Mouse (Mus musculus): ENCODE measurements around the gene Mkln1. TPM values are rescaled to one million over a fixed set of nuclear protein-coding genes. Genes with fewer than 3 reads are reported as not detected.

The Mkln1 gene
- polyA plus RNA-seq, 1 experiment from 2014 or later, result 214 TPM

- H3K27me3 ChIP-seq (ENCODE audit: insufficient read depth, low read length), result no peaks in the 10 kb centered on the region
- H3K36me3 ChIP-seq (ENCODE audit: insufficient read depth, low read length), result peaks cover 13% of the 10 kb centered on the region
- no peak overlapping the region for H3K9ac ChIP-seq (replicated peaks; ENCODE audit: low read length)
- no peak overlapping the region for H3K4me2 ChIP-seq (replicated peaks; ENCODE audit: low read depth, low read length)
- no peaks in the 10 kb centered on the region for H3K4me1 ChIP-seq (ENCODE audit: insufficient read depth, low read length)
- H3K4me3 ChIP-seq (ENCODE audit: low read length), result no peak overlapping the region
- H3K9me3 ChIP-seq (ENCODE audit: low read length), result no peaks in the 10 kb centered on the region
- H3K27ac ChIP-seq (ENCODE audit: low read length), result no peak overlapping the region
- ATAC-seq (ENCODE audit: low FRiP score, low TSS enrichment), result no peak
- 86% methylated on average over 2 of the region's 2 CpGs for WGBS
These were observed 38.7 kb downstream of the Mkln1 start for GRCm38 (mm10) chr6:31437264-31437663.

GRCm38 (mm10) chr6:31445258-31445657 is 46.7 kb downstream of the Mkln1 start:
- no peak overlapping the region for H3K27ac ChIP-seq (ENCODE audit: low read length)
- no peaks in the 10 kb centered on the region for H3K4me1 ChIP-seq (ENCODE audit: insufficient read depth, low read length)
- no peak overlapping the region for H3K4me3 ChIP-seq (ENCODE audit: low read length)
- no peak for ATAC-seq (ENCODE audit: low FRiP score, low TSS enrichment)
- no peaks in the 10 kb centered on the region for H3K9me3 ChIP-seq (ENCODE audit: low read length)
- no peak overlapping the region for H3K4me2 ChIP-seq (replicated peaks; ENCODE audit: low read depth, low read length)
- no peak overlapping the region for H3K9ac ChIP-seq (replicated peaks; ENCODE audit: low read length)
- 81% methylated on average over 1 of the region's 1 CpGs for WGBS
- H3K27me3 ChIP-seq (ENCODE audit: insufficient read depth, low read length), result no peaks in the 10 kb centered on the region
- H3K36me3 ChIP-seq (ENCODE audit: insufficient read depth, low read length), result 0 out of 2 replicates have a peak, but pooled peaks cover 15% of the 10 kb centered on the region

GRCm38 (mm10) chr6:31453735-31454134 is 55.2 kb downstream of the Mkln1 start:
- H3K9ac ChIP-seq (replicated peaks; ENCODE audit: low read length), result no peak overlapping the region
- H3K9me3 ChIP-seq (ENCODE audit: low read length), result no peaks in the 10 kb centered on the region
- H3K36me3 ChIP-seq (ENCODE audit: insufficient read depth, low read length), result peaks cover 12% of the 10 kb centered on the region
- no peak for ATAC-seq (ENCODE audit: low FRiP score, low TSS enrichment)
- no peak overlapping the region for H3K4me3 ChIP-seq (ENCODE audit: low read length)
- no peak overlapping the region for H3K4me2 ChIP-seq (replicated peaks; ENCODE audit: low read depth, low read length)
- no peak overlapping the region for H3K27ac ChIP-seq (ENCODE audit: low read length)
- no peaks in the 10 kb centered on the region for H3K4me1 ChIP-seq (ENCODE audit: insufficient read depth, low read length)
- H3K27me3 ChIP-seq (ENCODE audit: insufficient read depth, low read length), result no peaks in the 10 kb centered on the region

- no peaks in the 10 kb centered on the region for H3K27me3 ChIP-seq (ENCODE audit: insufficient read depth, low read length)
- no peak overlapping the region for H3K4me3 ChIP-seq (ENCODE audit: low read length)
- H3K27ac ChIP-seq (ENCODE audit: low read length), result no peak overlapping the region
- H3K4me2 ChIP-seq (replicated peaks; ENCODE audit: low read depth, low read length), result no peak overlapping the region
- 66% methylated on average over 2 of the region's 2 CpGs for WGBS
- no peak for ATAC-seq (ENCODE audit: low FRiP score, low TSS enrichment)
- no peaks in the 10 kb centered on the region for H3K9me3 ChIP-seq (ENCODE audit: low read length)
- H3K4me1 ChIP-seq (ENCODE audit: insufficient read depth, low read length), result no peaks in the 10 kb centered on the region
- peaks cover 18% of the 10 kb centered on the region for H3K36me3 ChIP-seq (ENCODE audit: insufficient read depth, low read length)
- H3K9ac ChIP-seq (replicated peaks; ENCODE audit: low read length), result no peak overlapping the region
These were observed 56.8 kb downstream of the Mkln1 start for GRCm38 (mm10) chr6:31455376-31455775.

GRCm38 (mm10) chr6:31456988-31457387 is 58.5 kb downstream of the Mkln1 start:
- H3K27me3 ChIP-seq (ENCODE audit: insufficient read depth, low read length), result no peaks in the 10 kb centered on the region
- 69% methylated on average over 1 of the region's 1 CpGs for WGBS
- no peak overlapping the region for H3K4me3 ChIP-seq (ENCODE audit: low read length)
- peaks cover 27% of the 10 kb centered on the region for H3K36me3 ChIP-seq (ENCODE audit: insufficient read depth, low read length)
- no peak overlapping the region for H3K27ac ChIP-seq (ENCODE audit: low read length)
- H3K4me1 ChIP-seq (ENCODE audit: insufficient read depth, low read length), result no peaks in the 10 kb centered on the region
- no peak overlapping the region for H3K9ac ChIP-seq (replicated peaks; ENCODE audit: low read length)
- no peak overlapping the region for H3K4me2 ChIP-seq (replicated peaks; ENCODE audit: low read depth, low read length)
- no peak for ATAC-seq (ENCODE audit: low FRiP score, low TSS enrichment)
- H3K9me3 ChIP-seq (ENCODE audit: low read length), result no peaks in the 10 kb centered on the region

- no peak overlapping the region for H3K27ac ChIP-seq (ENCODE audit: low read length)
- no peak overlapping the region for H3K4me3 ChIP-seq (ENCODE audit: low read length)
- no peak overlapping the region for H3K9ac ChIP-seq (replicated peaks; ENCODE audit: low read length)
- peaks cover 17% of the 10 kb centered on the region; the same call in 1 of the 2 replicates for H3K36me3 ChIP-seq (ENCODE audit: insufficient read depth, low read length)
- no peaks in the 10 kb centered on the region for H3K4me1 ChIP-seq (ENCODE audit: insufficient read depth, low read length)
- 96% methylated on average over 6 of the region's 6 CpGs for WGBS
- ATAC-seq (ENCODE audit: low FRiP score, low TSS enrichment), result no peak
- no peaks in the 10 kb centered on the region for H3K27me3 ChIP-seq (ENCODE audit: insufficient read depth, low read length)
- H3K4me2 ChIP-seq (replicated peaks; ENCODE audit: low read depth, low read length), result no peak overlapping the region
- no peaks in the 10 kb centered on the region for H3K9me3 ChIP-seq (ENCODE audit: low read length)
These were observed 70.9 kb downstream of the Mkln1 start for GRCm38 (mm10) chr6:31469431-31469830.

GRCm38 (mm10) chr6:31478221-31478620 is 79.7 kb downstream of the Mkln1 start:
- Histone ChIP-seq H3K4me1 (ENCODE audit: insufficient read depth, low read length) (no peaks in the 10 kb centered on the region), H3K27me3 (ENCODE audit: insufficient read depth, low read length) (no peaks in the 10 kb centered on the region), H3K9me3 (ENCODE audit: low read length) (no peaks in the 10 kb centered on the region), H3K4me3 (ENCODE audit: low read length) (no peak overlapping the region), H3K4me2 (replicated peaks; ENCODE audit: low read depth, low read length) (no peak overlapping the region), H3K27ac (ENCODE audit: low read length) (no peak overlapping the region), H3K36me3 (ENCODE audit: insufficient read depth, low read length) (peaks cover 36% of the 10 kb centered on the region), H3K9ac (replicated peaks; ENCODE audit: low read length) (no peak overlapping the region)
- 82% methylated on average over 4 of the region's 4 CpGs for WGBS
- ATAC-seq (ENCODE audit: low FRiP score, low TSS enrichment), result no peak

GRCm38 (mm10) chr6:31480008-31480407 is 81.5 kb downstream of the Mkln1 start:
- H3K9me3 ChIP-seq (ENCODE audit: low read length), result no peaks in the 10 kb centered on the region
- no peak overlapping the region for H3K4me3 ChIP-seq (ENCODE audit: low read length)
- 86% methylated on average over 4 of the region's 4 CpGs for WGBS
- H3K27me3 ChIP-seq (ENCODE audit: insufficient read depth, low read length), result no peaks in the 10 kb centered on the region
- peaks cover 27% of the 10 kb centered on the region for H3K36me3 ChIP-seq (ENCODE audit: insufficient read depth, low read length)
- H3K4me1 ChIP-seq (ENCODE audit: insufficient read depth, low read length), result no peaks in the 10 kb centered on the region
- H3K4me2 ChIP-seq (replicated peaks; ENCODE audit: low read depth, low read length), result no peak overlapping the region
- H3K27ac ChIP-seq (ENCODE audit: low read length), result no peak overlapping the region
- no peak for ATAC-seq (ENCODE audit: low FRiP score, low TSS enrichment)
- no peak overlapping the region for H3K9ac ChIP-seq (replicated peaks; ENCODE audit: low read length)

GRCm38 (mm10) chr6:31486601-31487000 is 88.1 kb downstream of the Mkln1 start:
- 91% methylated on average over 2 of the region's 2 CpGs for WGBS
- Histone ChIP-seq H3K4me3 (ENCODE audit: low read length) (no peak overlapping the region), H3K9ac (replicated peaks; ENCODE audit: low read length) (no peak overlapping the region), H3K27ac (ENCODE audit: low read length) (no peak overlapping the region), H3K4me1 (ENCODE audit: insufficient read depth, low read length) (no peaks in the 10 kb centered on the region), H3K9me3 (ENCODE audit: low read length) (no peaks in the 10 kb centered on the region), H3K27me3 (ENCODE audit: insufficient read depth, low read length) (no peaks in the 10 kb centered on the region), H3K4me2 (replicated peaks; ENCODE audit: low read depth, low read length) (no peak overlapping the region), H3K36me3 (ENCODE audit: insufficient read depth, low read length) (peaks cover 18% of the 10 kb centered on the region)
- ATAC-seq (ENCODE audit: low FRiP score, low TSS enrichment), result no peak

- Histone ChIP-seq H3K36me3 (ENCODE audit: insufficient read depth, low read length) (peaks cover 25% of the 10 kb centered on the region), H3K4me3 (ENCODE audit: low read length) (no peak overlapping the region), H3K27me3 (ENCODE audit: insufficient read depth, low read length) (no peaks in the 10 kb centered on the region), H3K9me3 (ENCODE audit: low read length) (no peaks in the 10 kb centered on the region), H3K9ac (replicated peaks; ENCODE audit: low read length) (no peak overlapping the region), H3K27ac (ENCODE audit: low read length) (no peak overlapping the region), H3K4me2 (replicated peaks; ENCODE audit: low read depth, low read length) (no peak overlapping the region), H3K4me1 (ENCODE audit: insufficient read depth, low read length) (no peaks in the 10 kb centered on the region)
- no peak for ATAC-seq (ENCODE audit: low FRiP score, low TSS enrichment)
- WGBS, result 97% methylated on average over 7 of the region's 7 CpGs
These were observed 91.4 kb downstream of the Mkln1 start for GRCm38 (mm10) chr6:31489950-31490349.

Measured in kidney, embryonic 16.5 days (tissue).